Mouse (Mus musculus) kidney, postnatal 25 days (tissue): ENCODE data around the gene Mnx1.
"Not testable (repeated sequence)": the region's sequence is repeated elsewhere in the genome, so short reads cannot be mapped to it uniquely, and the experiment has no call there.

ENCODE experiments used
- DNase-seq, 2 experiments: peaks; one replicate each; pipeline ENCODE4 v3.0.0; 2021; ENCODE audit warnings: mixed read lengths in 2 of 2

Gene Mnx1

GRCm38 (mm10) chr5:29468351-29469065, 9.8 kb downstream of the Mnx1 start:
- no peak for DNase-seq

GRCm38 (mm10) chr5:29467489-29468350, 10.6 kb downstream of the Mnx1 start:
- DNase-seq: no peak

GRCm38 (mm10) chr5:29462943-29463686, 15.2 kb downstream of the Mnx1 start:
- DNase-seq: no peak

- DNase-seq: no peak
Observed at GRCm38 (mm10) chr5:29456895-29457656, 21.2 kb downstream of the Mnx1 start.

GRCm38 (mm10) chr5:29452352-29452751, 25.9 kb downstream of the Mnx1 start:
- no peak for DNase-seq

GRCm38 (mm10) chr5:29445275-29445674, 33.0 kb downstream of the Mnx1 start:
- no peak for DNase-seq

GRCm38 (mm10) chr5:29436728-29437127, 41.5 kb downstream of the Mnx1 start:
- DNase-seq: not testable (repeated sequence)

- no peak for DNase-seq
Observed at GRCm38 (mm10) chr5:29435491-29435890, 42.8 kb downstream of the Mnx1 start.

- peak; percentile 47 to 66 for DNase-seq
Observed at GRCm38 (mm10) chr5:29434872-29435358, 43.4 kb downstream of the Mnx1 start.

- DNase-seq: peak; percentile 89 to 92
Observed at GRCm38 (mm10) chr5:29434228-29434871, 43.9 kb downstream of the Mnx1 start, which contains the start of gene Nom1. TSS of gene Nom1 (plus strand) at chr5:29434664.

GRCm38 (mm10) chr5:29423330-29423729, 54.9 kb downstream of the Mnx1 start:
- DNase-seq: not testable (repeated sequence)
